Mouse (Mus musculus): ENCODE results near the gene Ciao1.

- TF ChIP-seq POLR2A (IDR thresholded peaks at IDR 0.05; ENCODE audit: low read depth, low read length) (no peak), CTCF (conservative IDR thresholded peaks at IDR 0.05; ENCODE audit: insufficient read depth, insufficient read length, low read depth, low read length) (no peak)
Observed at GRCm38 (mm10) chr2:127254604-127255134, 7.1 kb upstream of the Ciao1 start.

All from kidney, adult 2 months (tissue).